Mouse (Mus musculus): ENCODE results near the gene Syngap1. TPM values are rescaled to one million over a fixed set of nuclear protein-coding genes. Genes with fewer than 3 reads are reported as not detected.
"Not testable (repeated sequence)": the region's sequence is repeated elsewhere in the genome, so short reads cannot be mapped to it uniquely, and the experiment has no call there.

The Syngap1 gene
- total and polyA plus RNA-seq, 2 experiments from 2014 or later, result 5.3 to 74.2 TPM

- Histone ChIP-seq H3K27ac (peak within 1 kb of the TSS; percentile 80), H3K27me3 (ENCODE audit: insufficient read depth, low read length) (no peaks in the 10 kb centered on the region), H3K4me2 (ENCODE audit: low read depth, low read length) (peak within 1 kb of the TSS; percentile 95), H3K36me3 (ENCODE audit: insufficient read depth, low read length) (peaks cover 26% of the 10 kb centered on the region), H3K4me3 (ENCODE audit: low read length) (peak within 1 kb of the TSS; percentile 81), H3K9ac (replicated peaks; ENCODE audit: low read length) (peak within 1 kb of the TSS; percentile 75), H3K9me3 (ENCODE audit: low read length) (no peaks in the 10 kb centered on the region), H3K4me1 (ENCODE audit: insufficient read depth, low read length) (peaks cover 8% of the 10 kb centered on the region)
- peak; percentile 98 for DNase-seq (ENCODE audit: low spot score)
- no peak for TF ChIP-seq CTCF (IDR thresholded peaks at IDR 0.05; ENCODE audit: low read depth)
- under 1% methylated on average over 75 of the region's 75 CpGs for WGBS
- peak; percentile 98 for ATAC-seq
Observed at GRCm38 (mm10) chr17:26972703-26973574, 31.9 kb downstream of the Syngap1 start, which contains the start of gene Zbtb9. Gene Zbtb9 (plus strand): TSS chr17:26973167.

DNA sequence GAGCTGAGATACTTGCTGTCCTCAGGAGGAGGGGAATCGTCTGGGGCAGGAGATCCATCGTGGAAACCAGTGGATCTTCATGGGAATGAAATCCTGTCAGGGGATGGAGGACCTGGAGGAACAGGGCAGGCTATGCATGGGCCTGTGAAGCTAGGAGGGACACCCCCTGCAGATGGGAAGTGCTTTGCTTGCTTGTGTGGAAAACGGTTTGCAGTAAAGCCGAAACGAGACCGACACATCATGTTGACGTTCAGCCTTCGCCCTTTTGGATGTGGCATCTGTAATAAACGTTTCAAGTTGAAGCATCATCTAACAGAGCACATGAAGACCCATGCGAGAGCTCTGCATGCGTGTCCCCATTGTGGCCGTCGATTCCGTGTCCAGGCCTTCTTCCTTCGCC lies 33.5 kb downstream of the Syngap1 start:
- H3K4me2 ChIP-seq (ENCODE audit: low read depth, low read length), result 0 out of 2 replicates have a peak overlapping the region, but pooled peaks have one; percentile 95
- DNase-seq (ENCODE audit: low spot score) (no peak), ATAC-seq (no peak)
- no peaks in the 10 kb centered on the region for H3K27me3 ChIP-seq (ENCODE audit: insufficient read depth, low read length)
- peaks cover 22% of the 10 kb centered on the region for H3K36me3 ChIP-seq (ENCODE audit: insufficient read depth, low read length)
- 92% methylated on average over 15 of the region's 15 CpGs for WGBS
- no peak overlapping the region for H3K9ac ChIP-seq (replicated peaks; ENCODE audit: low read length)
- TF ChIP-seq CTCF (IDR thresholded peaks at IDR 0.05; ENCODE audit: low read depth), result no peak
- peaks cover 8% of the 10 kb centered on the region for H3K4me1 ChIP-seq (ENCODE audit: insufficient read depth, low read length)
- H3K27ac ChIP-seq, result no peak overlapping the region
- no peaks in the 10 kb centered on the region for H3K9me3 ChIP-seq (ENCODE audit: low read length)
- H3K4me3 ChIP-seq (ENCODE audit: low read length), result no peak overlapping the region

GRCm38 (mm10) chr17:26975415-26975814 lies 34.4 kb downstream of the Syngap1 start:
- peak; percentile 39; the same call in 1 of the 2 replicates for TF ChIP-seq CTCF (IDR thresholded peaks at IDR 0.05; ENCODE audit: low read depth)
- Histone ChIP-seq H3K27ac (no peak overlapping the region), H3K9me3 (ENCODE audit: low read length) (no peaks in the 10 kb centered on the region), H3K9ac (replicated peaks; ENCODE audit: low read length) (no peak overlapping the region), H3K4me1 (ENCODE audit: insufficient read depth, low read length) (peaks cover 8% of the 10 kb centered on the region), H3K36me3 (ENCODE audit: insufficient read depth, low read length) (peaks cover 22% of the 10 kb centered on the region), H3K4me2 (ENCODE audit: low read depth, low read length) (no peak overlapping the region), H3K27me3 (ENCODE audit: insufficient read depth, low read length) (no peaks in the 10 kb centered on the region), H3K4me3 (ENCODE audit: low read length) (no peak overlapping the region)
- ATAC-seq (no peak), DNase-seq (ENCODE audit: low spot score) (no peak)

- not testable (repeated sequence) for H3K4me1 ChIP-seq (ENCODE audit: insufficient read depth, low read length); H3K9ac ChIP-seq (replicated peaks; ENCODE audit: low read length); H3K27me3 ChIP-seq (ENCODE audit: insufficient read depth, low read length); H3K4me2 ChIP-seq (ENCODE audit: low read depth, low read length); ATAC-seq; DNase-seq (ENCODE audit: low spot score); H3K4me3 ChIP-seq (ENCODE audit: low read length); H3K27ac ChIP-seq; H3K9me3 ChIP-seq (ENCODE audit: low read length)
- peaks cover 18% of the 10 kb centered on the region for H3K36me3 ChIP-seq (ENCODE audit: insufficient read depth, low read length)
- WGBS, result 90% methylated on average over 6 of the region's 6 CpGs
Observed at GRCm38 (mm10) chr17:26977354-26977753, 36.3 kb downstream of the Syngap1 start.

DNA sequence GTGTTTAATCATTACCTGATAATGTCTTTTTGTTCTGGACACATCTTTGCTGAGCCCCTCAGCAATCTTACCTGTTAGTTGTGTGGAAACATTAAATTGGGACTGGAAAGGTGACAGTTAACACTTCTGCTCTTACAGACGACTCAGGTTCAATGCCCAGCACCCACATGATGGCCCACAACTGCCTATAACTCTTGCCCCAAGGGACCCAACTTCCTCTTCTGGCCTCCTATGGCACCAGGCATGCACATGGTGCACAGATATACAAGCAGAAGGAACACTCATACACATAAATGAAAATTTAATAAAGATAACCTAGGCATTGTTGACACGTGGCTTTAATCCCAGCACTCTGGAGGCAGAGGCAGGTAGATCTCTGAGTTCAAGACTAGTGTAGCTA lies 38.4 kb downstream of the Syngap1 start:
- no peaks in the 10 kb centered on the region for H3K9me3 ChIP-seq (ENCODE audit: low read length)
- DNase-seq (ENCODE audit: low spot score) (no peak), ATAC-seq (no peak)
- H3K4me3 ChIP-seq (ENCODE audit: low read length), result no peak overlapping the region
- H3K36me3 ChIP-seq (ENCODE audit: insufficient read depth, low read length), result peaks cover 18% of the 10 kb centered on the region
- no peak overlapping the region for H3K4me2 ChIP-seq (ENCODE audit: low read depth, low read length)
- no peak overlapping the region for H3K9ac ChIP-seq (replicated peaks; ENCODE audit: low read length)
- no peaks in the 10 kb centered on the region; the same call in 1 of the 2 replicates for H3K4me1 ChIP-seq (ENCODE audit: insufficient read depth, low read length)
- 82% methylated on average over 2 of the region's 2 CpGs for WGBS
- H3K27ac ChIP-seq, result no peak overlapping the region
- no peaks in the 10 kb centered on the region for H3K27me3 ChIP-seq (ENCODE audit: insufficient read depth, low read length)
- TF ChIP-seq CTCF (IDR thresholded peaks at IDR 0.05; ENCODE audit: low read depth), result no peak

GRCm38 (mm10) chr17:26981050-26981449 lies 40.0 kb downstream of the Syngap1 start:
- Histone ChIP-seq H3K27me3 (ENCODE audit: insufficient read depth, low read length) (no peaks in the 10 kb centered on the region), H3K4me2 (ENCODE audit: low read depth, low read length) (no peak overlapping the region), H3K27ac (no peak overlapping the region), H3K4me3 (ENCODE audit: low read length) (no peak overlapping the region), H3K4me1 (ENCODE audit: insufficient read depth, low read length) (no peaks in the 10 kb centered on the region), H3K36me3 (ENCODE audit: insufficient read depth, low read length) (peaks cover 15% of the 10 kb centered on the region; the same call in 1 of the 2 replicates), H3K9ac (replicated peaks; ENCODE audit: low read length) (no peak overlapping the region), H3K9me3 (ENCODE audit: low read length) (no peaks in the 10 kb centered on the region)
- DNase-seq (ENCODE audit: low spot score) (no peak), ATAC-seq (no peak)
- no peak for TF ChIP-seq CTCF (IDR thresholded peaks at IDR 0.05; ENCODE audit: low read depth)
- WGBS, result 71% methylated on average over 2 of the region's 2 CpGs

GRCm38 (mm10) chr17:26983382-26983781 lies 42.3 kb downstream of the Syngap1 start:
- DNase-seq (ENCODE audit: low spot score), result no peak
- Histone ChIP-seq H3K4me1 (ENCODE audit: insufficient read depth, low read length) (no peaks in the 10 kb centered on the region), H3K36me3 (ENCODE audit: insufficient read depth, low read length) (peaks cover under 1% of the 10 kb centered on the region; the same call in 1 of the 2 replicates), H3K4me3 (ENCODE audit: low read length) (no peak overlapping the region), H3K9me3 (ENCODE audit: low read length) (no peaks in the 10 kb centered on the region), H3K27me3 (ENCODE audit: insufficient read depth, low read length) (no peaks in the 10 kb centered on the region), H3K4me2 (ENCODE audit: low read depth, low read length) (no peak overlapping the region), H3K27ac (no peak overlapping the region), H3K9ac (replicated peaks; ENCODE audit: low read length) (no peak overlapping the region)
- WGBS, result 92% methylated on average over 4 of the region's 4 CpGs
- no peak for TF ChIP-seq CTCF (IDR thresholded peaks at IDR 0.05; ENCODE audit: low read depth)
- ATAC-seq, result no peak

Data from hindbrain, postnatal 0 days (tissue).